Mouse (Mus musculus) lung, postnatal 0 days (tissue): Measurements from ENCODE around the gene Cluh. TPM values are rescaled to one million over a fixed set of nuclear protein-coding genes. Genes with fewer than 3 reads are reported as not detected.

Experiments
- ATAC-seq: fragments of 200-750 bp; cut with Nextera tagmentation; 2 replicates; pipeline ENCODE4 v1.8.0; 2017; ENCODE audit warnings: moderate library complexity
- DNase-seq: peaks from one replicate; pipeline ENCODE4 v3.0.0-alpha.2; 2016; ENCODE audit warnings: low spot score
- H3K27ac ChIP-seq: fragments of 300-500 bp; sonication (generic); 2 replicates; pipeline ENCODE4 v1.5.1; 2014; ENCODE audit warnings: antibody characterized with exemption, mild to moderate bottlenecking, low read length, mixed read lengths
- H3K27me3 ChIP-seq: fragments of 300-500 bp; sonication (generic); replicated peaks from 2 replicates; pipeline ENCODE4 v1.6.1; 2014; ENCODE audit warnings: low read length, mixed read lengths; ENCODE audit not compliant: insufficient read depth
- H3K36me3 ChIP-seq: fragments of 300-500 bp; sonication (generic); 2 replicates; pipeline ENCODE4 v1.6.1; 2014; ENCODE audit warnings: low read length, mixed read lengths; ENCODE audit not compliant: insufficient read depth
- H3K4me1 ChIP-seq: fragments of 300-500 bp; sonication (generic); 2 replicates; pipeline ENCODE4 v1.6.1; 2014; ENCODE audit warnings: antibody characterized with exemption, low read depth, low read length, mixed read lengths; ENCODE audit not compliant: insufficient read depth
- H3K4me2 ChIP-seq: fragments of 300-500 bp; sonication (generic); replicated peaks from 2 replicates; pipeline ENCODE4 v1.6.1; 2014; ENCODE audit warnings: low read depth, mild to moderate bottlenecking, low read length, moderate library complexity, mixed read lengths
- H3K4me3 ChIP-seq: fragments of 300-500 bp; sonication (generic); 2 replicates; pipeline ENCODE4 v1.5.1; 2014; ENCODE audit warnings: low read depth, low read length
- H3K9ac ChIP-seq: fragments of 300-500 bp; sonication (generic); replicated peaks from 2 replicates; pipeline ENCODE4 v1.6.1; 2014; ENCODE audit warnings: low read depth, mild to moderate bottlenecking
- H3K9me3 ChIP-seq: fragments of 300-500 bp; sonication (generic); 2 replicates; pipeline ENCODE4 v1.6.1; 2016; ENCODE audit warnings: low read length, mixed read lengths
- CTCF ChIP-seq: IDR thresholded peaks from 2 replicates; pipeline ENCODE4 v1.5.1; 2016; ENCODE audit warnings: antibody characterized with exemption, mild to moderate bottlenecking
- EP300 ChIP-seq: IDR thresholded peaks from 2 replicates; pipeline ENCODE4 v1.6.1; 2016; ENCODE audit warnings: antibody characterized with exemption, mild to moderate bottlenecking, control low read depth
- WGBS: fragments of 180-500 bp; shearing (Covaris S2); extraction: QIAGEN DNeasy Blood & Tissue Kit; methylation state at CpG from one replicate; pipeline ENCODE4 v1.1.7; 2014; 5-methylcytosine and 5-hydroxymethylcytosine counted together
- polyA plus RNA-seq: library from polyadenylated mRNA; unstranded; fragments of >200 nt; fragmentation: Nextera tagmentation; extraction: Ambion mirVana; gene quantifications from 2 replicates; pipeline ENCODE4 v1.2.1, GENCODE M21; 2015

Cluh gene
- polyA plus RNA-seq, 1 experiment from 2014 or later, result 9.2 TPM

DNA sequence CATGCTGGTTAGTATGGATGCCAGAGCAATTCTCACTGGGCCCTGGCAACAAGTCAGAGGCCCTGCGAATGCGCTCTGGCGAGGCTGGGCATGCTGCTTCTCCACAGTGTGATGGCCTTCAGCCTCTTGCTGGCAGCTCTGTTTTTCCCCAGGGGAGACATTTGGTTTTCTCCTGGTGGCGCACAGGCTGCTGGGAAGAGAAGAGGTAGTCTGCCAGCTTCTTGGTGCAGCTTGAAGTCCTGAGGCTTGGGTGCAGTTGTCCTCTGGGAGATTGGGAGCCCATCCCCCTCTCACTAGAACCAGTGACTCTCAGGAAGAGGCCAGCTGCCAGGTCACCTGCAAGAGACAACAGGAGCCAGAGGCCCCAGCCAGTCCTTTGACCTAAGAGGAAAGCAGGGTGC is 3.5 kb downstream of the Cluh start:
- no peaks in the 10 kb centered on the region for H3K27me3 ChIP-seq
- H3K4me1 ChIP-seq, result peaks cover 18% of the 10 kb centered on the region; the same call in 1 of the 2 replicates
- no peak for TF ChIP-seq EP300
- no peak for TF ChIP-seq CTCF
- H3K36me3 ChIP-seq, result peaks cover 9% of the 10 kb centered on the region; the same call in 1 of the 2 replicates
- H3K4me2 ChIP-seq, result no peak overlapping the region
- DNase-seq, result no peak
- no peak overlapping the region for H3K9ac ChIP-seq
- no peak for ATAC-seq
- 82% methylated on average over 4 of the region's 4 CpGs for WGBS
- H3K27ac ChIP-seq, result no peak overlapping the region
- H3K9me3 ChIP-seq, result no peaks in the 10 kb centered on the region
- no peak overlapping the region for H3K4me3 ChIP-seq

- Histone ChIP-seq H3K4me3 (no peak overlapping the region), H3K27me3 (no peaks in the 10 kb centered on the region), H3K4me2 (no peak overlapping the region), H3K9ac (no peak overlapping the region), H3K36me3 (peaks cover 13% of the 10 kb centered on the region; the same call in 1 of the 2 replicates), H3K9me3 (no peaks in the 10 kb centered on the region), H3K27ac (no peak overlapping the region), H3K4me1 (peaks cover 18% of the 10 kb centered on the region; the same call in 1 of the 2 replicates)
- ATAC-seq (no peak), DNase-seq (no peak)
- 59% methylated on average over 6 of the region's 6 CpGs for WGBS
- TF ChIP-seq CTCF (no peak), EP300 (no peak)
Observed at GRCm38 (mm10) chr11:74653385-74653784, 4.1 kb downstream of the Cluh start.

- H3K9ac ChIP-seq, result no peak overlapping the region
- H3K27me3 ChIP-seq, result no peaks in the 10 kb centered on the region
- H3K36me3 ChIP-seq, result peaks cover 34% of the 10 kb centered on the region
- H3K27ac ChIP-seq, result no peak overlapping the region
- peaks cover 6% of the 10 kb centered on the region; the same call in 1 of the 2 replicates for H3K4me1 ChIP-seq
- no peaks in the 10 kb centered on the region for H3K9me3 ChIP-seq
- DNase-seq (no peak), ATAC-seq (no peak)
- H3K4me3 ChIP-seq, result no peak overlapping the region
- 76% methylated on average over 3 of the region's 3 CpGs for WGBS
- TF ChIP-seq EP300, result no peak
- no peak for TF ChIP-seq CTCF
- H3K4me2 ChIP-seq, result no peak overlapping the region
Observed at GRCm38 (mm10) chr11:74655941-74656340, 6.6 kb downstream of the Cluh start.

DNA sequence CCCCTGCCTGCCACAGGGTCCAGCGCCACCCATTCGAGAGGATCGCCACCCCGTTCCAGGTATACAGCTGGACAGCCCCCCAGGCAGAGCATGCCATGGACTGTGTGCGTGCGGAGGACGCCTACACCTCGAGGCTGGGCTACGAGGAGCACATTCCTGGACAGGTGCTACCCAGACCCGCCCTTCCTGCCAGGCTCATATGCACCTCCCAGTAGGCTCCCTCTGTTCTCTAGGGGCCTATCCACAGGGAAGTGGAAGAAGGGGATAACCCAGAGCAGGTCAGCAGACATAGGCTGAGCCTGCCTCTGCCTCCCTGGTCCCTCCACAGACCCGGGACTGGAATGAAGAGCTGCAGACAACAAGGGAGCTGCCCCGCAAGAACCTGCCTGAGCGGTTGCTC is 11.0 kb downstream of the Cluh start:
- TF ChIP-seq CTCF, result no peak
- no peak for TF ChIP-seq EP300
- H3K36me3 ChIP-seq, result peaks cover 61% of the 10 kb centered on the region
- no peak overlapping the region for H3K27ac ChIP-seq
- H3K4me2 ChIP-seq, result no peak overlapping the region
- H3K4me1 ChIP-seq, result no peaks in the 10 kb centered on the region
- DNase-seq (no peak), ATAC-seq (no peak)
- no peaks in the 10 kb centered on the region for H3K9me3 ChIP-seq
- 95% methylated on average over 13 of the region's 13 CpGs for WGBS
- no peak overlapping the region for H3K4me3 ChIP-seq
- no peaks in the 10 kb centered on the region for H3K27me3 ChIP-seq
- no peak overlapping the region for H3K9ac ChIP-seq

- Histone ChIP-seq H3K9ac (no peak overlapping the region), H3K27me3 (no peaks in the 10 kb centered on the region), H3K36me3 (peaks cover 67% of the 10 kb centered on the region), H3K9me3 (no peaks in the 10 kb centered on the region), H3K4me2 (no peak overlapping the region), H3K4me1 (no peaks in the 10 kb centered on the region), H3K27ac (no peak overlapping the region), H3K4me3 (no peak overlapping the region)
- DNase-seq, result no peak
- TF ChIP-seq EP300, result no peak
- TF ChIP-seq CTCF, result no peak
- 90% methylated on average over 19 of the region's 19 CpGs for WGBS
- ATAC-seq, result no peak
Observed at GRCm38 (mm10) chr11:74661641-74662040, 12.3 kb downstream of the Cluh start.

DNA sequence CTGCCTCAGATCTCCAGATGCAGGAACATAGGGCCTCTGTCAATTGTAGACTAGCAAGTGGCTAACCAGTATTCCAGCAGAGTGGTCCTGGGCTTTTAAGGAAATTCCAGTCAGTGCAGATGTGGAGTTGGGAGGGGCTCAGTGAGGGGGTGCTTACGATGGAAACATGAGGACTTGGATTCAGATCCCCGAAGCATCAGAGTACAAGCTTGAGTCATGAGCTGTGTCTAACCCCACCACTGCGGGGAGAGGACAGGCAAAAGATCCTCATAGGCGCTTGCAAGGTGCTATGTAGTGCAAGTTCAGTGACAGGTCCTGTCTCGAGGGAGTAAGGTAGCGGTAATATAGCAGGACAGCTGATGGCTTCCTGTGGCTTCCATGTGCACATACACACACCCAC is 12.9 kb downstream of the Cluh start:
- Histone ChIP-seq H3K27me3 (no peaks in the 10 kb centered on the region), H3K4me2 (no peak overlapping the region), H3K9me3 (no peaks in the 10 kb centered on the region), H3K27ac (no peak overlapping the region), H3K9ac (no peak overlapping the region), H3K4me1 (no peaks in the 10 kb centered on the region), H3K36me3 (peaks cover 64% of the 10 kb centered on the region), H3K4me3 (no peak overlapping the region)
- TF ChIP-seq CTCF, result no peak
- no peak for TF ChIP-seq EP300
- no peak for ATAC-seq
- no peak for DNase-seq
- 82% methylated on average over 6 of the region's 6 CpGs for WGBS

GRCm38 (mm10) chr11:74664279-74664678 is 15.0 kb downstream of the Cluh start:
- 85% methylated on average over 3 of the region's 3 CpGs for WGBS
- TF ChIP-seq CTCF (no peak), EP300 (no peak)
- no peak overlapping the region for H3K9ac ChIP-seq
- ATAC-seq (no peak), DNase-seq (no peak)
- H3K27ac ChIP-seq, result no peak overlapping the region
- H3K27me3 ChIP-seq, result no peaks in the 10 kb centered on the region
- H3K4me3 ChIP-seq, result no peak overlapping the region
- H3K9me3 ChIP-seq, result no peaks in the 10 kb centered on the region
- H3K36me3 ChIP-seq, result peaks cover 56% of the 10 kb centered on the region
- no peak overlapping the region for H3K4me2 ChIP-seq
- no peaks in the 10 kb centered on the region for H3K4me1 ChIP-seq
